Mouse (Mus musculus): ENCODE data around the gene Uba52. TPM values are rescaled to one million over a fixed set of nuclear protein-coding genes. Genes with fewer than 3 reads are reported as not detected.

The Uba52 gene
- polyA plus RNA-seq, 1 experiment from 2014 or later, result 987 TPM

GRCm38 (mm10) chr8:70460199-70460598 lies 50.4 kb downstream of the Uba52 start:
- no peaks in the 10 kb centered on the region for H3K27me3 ChIP-seq (ENCODE audit: control insufficient read depth, insufficient read depth, low read depth, low read length)
- 0 out of 2 replicates have a peak, but pooled peaks cover 5% of the 10 kb centered on the region for H3K4me1 ChIP-seq (replicated peaks; ENCODE audit: control insufficient read depth, insufficient read depth, low read length)
- 79% methylated on average over 5 of the region's 5 CpGs for WGBS
- no peak overlapping the region for H3K4me2 ChIP-seq (ENCODE audit: low read depth, low read length)
- no peak overlapping the region for H3K27ac ChIP-seq (ENCODE audit: low read length)
- no peak for ATAC-seq (ENCODE audit: low read depth)
- no peaks in the 10 kb centered on the region for H3K9me3 ChIP-seq (ENCODE audit: control insufficient read depth, low read length)
- H3K9ac ChIP-seq (ENCODE audit: low read length), result no peak overlapping the region
- 0 out of 2 replicates have a peak, but pooled peaks cover 2% of the 10 kb centered on the region for H3K36me3 ChIP-seq (ENCODE audit: control insufficient read depth, insufficient read depth, low read length)
- H3K4me3 ChIP-seq (ENCODE audit: low read length), result no peak overlapping the region

- Histone ChIP-seq H3K4me2 (ENCODE audit: low read depth, low read length) (no peak overlapping the region), H3K36me3 (ENCODE audit: control insufficient read depth, insufficient read depth, low read length) (0 out of 2 replicates have a peak, but pooled peaks cover 2% of the 10 kb centered on the region), H3K9ac (ENCODE audit: low read length) (no peak overlapping the region), H3K4me1 (replicated peaks; ENCODE audit: control insufficient read depth, insufficient read depth, low read length) (0 out of 2 replicates have a peak, but pooled peaks cover 5% of the 10 kb centered on the region), H3K9me3 (ENCODE audit: control insufficient read depth, low read length) (no peaks in the 10 kb centered on the region), H3K4me3 (ENCODE audit: low read length) (no peak overlapping the region), H3K27me3 (ENCODE audit: control insufficient read depth, insufficient read depth, low read depth, low read length) (no peaks in the 10 kb centered on the region), H3K27ac (ENCODE audit: low read length) (no peak overlapping the region)
- 95% methylated on average over 2 of the region's 2 CpGs for WGBS
- no peak for ATAC-seq (ENCODE audit: low read depth)
These were observed 51.0 kb downstream of the Uba52 start for GRCm38 (mm10) chr8:70459636-70460035.

GRCm38 (mm10) chr8:70458462-70458861 lies 52.1 kb downstream of the Uba52 start:
- 0 out of 2 replicates have a peak, but pooled peaks cover 3% of the 10 kb centered on the region for H3K4me1 ChIP-seq (replicated peaks; ENCODE audit: control insufficient read depth, insufficient read depth, low read length)
- no peak overlapping the region for H3K4me2 ChIP-seq (ENCODE audit: low read depth, low read length)
- H3K9ac ChIP-seq (ENCODE audit: low read length), result no peak overlapping the region
- 0 out of 2 replicates have a peak, but pooled peaks cover 2% of the 10 kb centered on the region for H3K36me3 ChIP-seq (ENCODE audit: control insufficient read depth, insufficient read depth, low read length)
- ATAC-seq (ENCODE audit: low read depth), result no peak
- WGBS, result 80% methylated on average over 3 of the region's 3 CpGs
- no peaks in the 10 kb centered on the region for H3K9me3 ChIP-seq (ENCODE audit: control insufficient read depth, low read length)
- H3K27ac ChIP-seq (ENCODE audit: low read length), result no peak overlapping the region
- H3K27me3 ChIP-seq (ENCODE audit: control insufficient read depth, insufficient read depth, low read depth, low read length), result no peaks in the 10 kb centered on the region
- H3K4me3 ChIP-seq (ENCODE audit: low read length), result no peak overlapping the region

Other genes with a start within 250 kb of the Uba52 start
- 60.0 and 66.8 TPM in 2 replicates for gene Homer3, start 228.0 kb downstream of the Uba52 start, polyA plus RNA-seq (2015; fragmentation: Nextera tagmentation; extraction: Ambion mirVana)
- gene Ddx49, start 208.3 kb downstream of the Uba52 start, polyA plus RNA-seq (2015; fragmentation: Nextera tagmentation; extraction: Ambion mirVana), result 39.6 and 44.8 TPM in 2 replicates
- 325 and 349 TPM in 2 replicates for gene Cope, start 208.3 kb downstream of the Uba52 start, polyA plus RNA-seq (2015; fragmentation: Nextera tagmentation; extraction: Ambion mirVana)
- gene Cers1, start 195.0 kb downstream of the Uba52 start, polyA plus RNA-seq (2015; fragmentation: Nextera tagmentation; extraction: Ambion mirVana), result 2.4 and 3.0 TPM in 2 replicates
- gene Gdf1, start 181.0 kb downstream of the Uba52 start, polyA plus RNA-seq (2015; fragmentation: Nextera tagmentation; extraction: Ambion mirVana), result 0.40 and 1.4 TPM in 2 replicates
- 8.7 and 10.5 TPM in 2 replicates for gene Upf1, start 157.5 kb downstream of the Uba52 start, polyA plus RNA-seq (2015; fragmentation: Nextera tagmentation; extraction: Ambion mirVana)
- gene Comp, start 137.2 kb downstream of the Uba52 start, polyA plus RNA-seq (2015; fragmentation: Nextera tagmentation; extraction: Ambion mirVana), result 0.68 and 0.75 TPM in 2 replicates
- 13.9 and 15.4 TPM in 2 replicates for gene Crtc1, start 71.2 kb downstream of the Uba52 start, polyA plus RNA-seq (2015; fragmentation: Nextera tagmentation; extraction: Ambion mirVana)
- 28.8 and 29.4 TPM in 2 replicates for gene Klhl26, start 33.8 kb downstream of the Uba52 start, polyA plus RNA-seq (2015; fragmentation: Nextera tagmentation; extraction: Ambion mirVana)
- 5.6 and 7.0 TPM in 2 replicates for gene Tmem59l, start 23.4 kb downstream of the Uba52 start, polyA plus RNA-seq (2015; fragmentation: Nextera tagmentation; extraction: Ambion mirVana)
- 166 and 169 TPM in 2 replicates for gene Crlf1, start 17.6 kb downstream of the Uba52 start, polyA plus RNA-seq (2015; fragmentation: Nextera tagmentation; extraction: Ambion mirVana)
- gene Rex1bd, start 4.0 kb downstream of the Uba52 start, polyA plus RNA-seq (2015; fragmentation: Nextera tagmentation; extraction: Ambion mirVana), result 125 and 133 TPM in 2 replicates
- gene Fkbp8, start 16.9 kb upstream of the Uba52 start, polyA plus RNA-seq (2015; fragmentation: Nextera tagmentation; extraction: Ambion mirVana), result 300 and 319 TPM in 2 replicates
- 54.0 and 55.3 TPM in 2 replicates for gene Kxd1, start 17.2 kb upstream of the Uba52 start, polyA plus RNA-seq (2015; fragmentation: Nextera tagmentation; extraction: Ambion mirVana)
- 19.8 and 21.4 TPM in 2 replicates for gene Ell, start 28.7 kb upstream of the Uba52 start, polyA plus RNA-seq (2015; fragmentation: Nextera tagmentation; extraction: Ambion mirVana)
- 118 and 121 TPM in 2 replicates for gene Isyna1, start 83.6 kb upstream of the Uba52 start, polyA plus RNA-seq (2015; fragmentation: Nextera tagmentation; extraction: Ambion mirVana)
- gene Ssbp4, start 98.1 kb upstream of the Uba52 start, polyA plus RNA-seq (2015; fragmentation: Nextera tagmentation; extraction: Ambion mirVana), result 106 and 108 TPM in 2 replicates
- gene Lrrc25, start 105.4 kb upstream of the Uba52 start, polyA plus RNA-seq (2015; fragmentation: Nextera tagmentation; extraction: Ambion mirVana), result 2.0 and 3.2 TPM in 2 replicates
- 0.45 and 0.60 TPM in 2 replicates for gene Gdf15, start 121.7 kb upstream of the Uba52 start, polyA plus RNA-seq (2015; fragmentation: Nextera tagmentation; extraction: Ambion mirVana)
- 43.6 and 46.7 TPM in 2 replicates for gene Pgpep1, start 149.6 kb upstream of the Uba52 start, polyA plus RNA-seq (2015; fragmentation: Nextera tagmentation; extraction: Ambion mirVana)
- 197 and 214 TPM in 2 replicates for gene Lsm4, start 162.4 kb upstream of the Uba52 start, polyA plus RNA-seq (2015; fragmentation: Nextera tagmentation; extraction: Ambion mirVana)
- gene Jund, start 188.1 kb upstream of the Uba52 start, polyA plus RNA-seq (2015; fragmentation: Nextera tagmentation; extraction: Ambion mirVana), result 26.2 and 28.8 TPM in 2 replicates
- not detected in 2 replicates for gene Iqcn, start 192.7 kb upstream of the Uba52 start, polyA plus RNA-seq (2015; fragmentation: Nextera tagmentation; extraction: Ambion mirVana)
- gene Gm3336, start 207.7 kb upstream of the Uba52 start, polyA plus RNA-seq (2015; fragmentation: Nextera tagmentation; extraction: Ambion mirVana), result 0.26 TPM in 1 of 2 replicates, not detected in the other
- 0.10 and 0.19 TPM in 2 replicates for gene Pde4c, start 212.9 kb upstream of the Uba52 start, polyA plus RNA-seq (2015; fragmentation: Nextera tagmentation; extraction: Ambion mirVana)
- gene Rab3a, start 243.9 kb upstream of the Uba52 start, polyA plus RNA-seq (2015; fragmentation: Nextera tagmentation; extraction: Ambion mirVana), result 14.8 and 16.2 TPM in 2 replicates